Mouse (Mus musculus): ENCODE results near the gene Osbpl10. TPM values are rescaled to one million over a fixed set of nuclear protein-coding genes. Genes with fewer than 3 reads are reported as not detected.
A peak's percentile ranks its signal among the peaks of the same experiment; 100 is the strongest.

Osbpl10 gene
- polyA plus RNA-seq, 1 experiment from 2014 or later: 1.6 TPM

GRCm38 (mm10) chr9:115055041-115055830, 76.9 kb downstream of the Osbpl10 start:
- Histone ChIP-seq H3K4me2 (ENCODE audit: low read length) (no peak overlapping the region), H3K4me1 (replicated peaks; ENCODE audit: control insufficient read depth, insufficient read depth, low read length) (peaks cover 17% of the 10 kb centered on the region; the same call in 1 of the 2 replicates), H3K36me3 (ENCODE audit: control insufficient read depth, insufficient read depth, low read length) (no peaks in the 10 kb centered on the region), H3K4me3 (ENCODE audit: low read depth, low read length) (no peak overlapping the region), H3K9ac (ENCODE audit: low read length) (no peak overlapping the region), H3K27ac (ENCODE audit: low read depth) (no peak overlapping the region), H3K9me3 (ENCODE audit: control insufficient read depth, low read length) (no peaks in the 10 kb centered on the region), H3K27me3 (replicated peaks; ENCODE audit: control insufficient read depth, insufficient read depth, low read length) (no peaks in the 10 kb centered on the region)
- WGBS: 82% methylated on average over 8 of the region's 8 CpGs
- DNase-seq (ENCODE audit: low spot score): no peak
- ATAC-seq (replicated peaks; ENCODE audit: low FRiP score, low TSS enrichment, low read depth): no peak

- Histone ChIP-seq H3K4me1 (replicated peaks; ENCODE audit: control insufficient read depth, insufficient read depth, low read length) (peaks cover 15% of the 10 kb centered on the region; the same call in 1 of the 2 replicates), H3K4me3 (ENCODE audit: low read depth, low read length) (no peak overlapping the region), H3K9ac (ENCODE audit: low read length) (no peak overlapping the region), H3K27me3 (replicated peaks; ENCODE audit: control insufficient read depth, insufficient read depth, low read length) (no peaks in the 10 kb centered on the region), H3K9me3 (ENCODE audit: control insufficient read depth, low read length) (no peaks in the 10 kb centered on the region), H3K36me3 (ENCODE audit: control insufficient read depth, insufficient read depth, low read length) (no peaks in the 10 kb centered on the region), H3K4me2 (ENCODE audit: low read length) (no peak overlapping the region), H3K27ac (ENCODE audit: low read depth) (0 out of 2 replicates have a peak overlapping the region, but pooled peaks have one; percentile 11)
- ATAC-seq (replicated peaks; ENCODE audit: low FRiP score, low TSS enrichment, low read depth) (no peak), DNase-seq (ENCODE audit: low spot score) (no peak)
- 22% methylated on average over 5 of the region's 5 CpGs for WGBS
Measured at GRCm38 (mm10) chr9:115058806-115059205, 80.4 kb downstream of the Osbpl10 start.

GRCm38 (mm10) chr9:115064834-115065233, 86.5 kb downstream of the Osbpl10 start:
- no peak overlapping the region for H3K27ac ChIP-seq (ENCODE audit: low read depth)
- no peak overlapping the region for H3K4me2 ChIP-seq (ENCODE audit: low read length)
- H3K36me3 ChIP-seq (ENCODE audit: control insufficient read depth, insufficient read depth, low read length): no peaks in the 10 kb centered on the region
- 100% methylated on average over 1 of the region's 1 CpGs for WGBS
- no peak overlapping the region for H3K4me3 ChIP-seq (ENCODE audit: low read depth, low read length)
- 0 out of 2 replicates have a peak, but pooled peaks cover 3% of the 10 kb centered on the region for H3K9me3 ChIP-seq (ENCODE audit: control insufficient read depth, low read length)
- no peaks in the 10 kb centered on the region for H3K4me1 ChIP-seq (replicated peaks; ENCODE audit: control insufficient read depth, insufficient read depth, low read length)
- no peak for ATAC-seq (replicated peaks; ENCODE audit: low FRiP score, low TSS enrichment, low read depth)
- no peaks in the 10 kb centered on the region for H3K27me3 ChIP-seq (replicated peaks; ENCODE audit: control insufficient read depth, insufficient read depth, low read length)
- H3K9ac ChIP-seq (ENCODE audit: low read length): no peak overlapping the region
- DNase-seq (ENCODE audit: low spot score): no peak

- no peak overlapping the region for H3K4me3 ChIP-seq (ENCODE audit: low read depth, low read length)
- WGBS: 66% methylated on average over 9 of the region's 9 CpGs
Measured at GRCm38 (mm10) chr9:115067071-115067470, 88.7 kb downstream of the Osbpl10 start.

GRCm38 (mm10) chr9:115075191-115075590, 96.8 kb downstream of the Osbpl10 start:
- DNase-seq (ENCODE audit: low spot score) (no peak), ATAC-seq (replicated peaks; ENCODE audit: low FRiP score, low TSS enrichment, low read depth) (no peak)
- H3K27me3 ChIP-seq (replicated peaks; ENCODE audit: control insufficient read depth, insufficient read depth, low read length): no peaks in the 10 kb centered on the region
- WGBS: 90% methylated on average over 4 of the region's 4 CpGs
- peaks cover 6% of the 10 kb centered on the region; the same call in 1 of the 2 replicates for H3K9me3 ChIP-seq (ENCODE audit: control insufficient read depth, low read length)
- H3K4me2 ChIP-seq (ENCODE audit: low read length): no peak overlapping the region
- no peak overlapping the region for H3K9ac ChIP-seq (ENCODE audit: low read length)
- H3K4me1 ChIP-seq (replicated peaks; ENCODE audit: control insufficient read depth, insufficient read depth, low read length): no peaks in the 10 kb centered on the region
- no peak overlapping the region for H3K4me3 ChIP-seq (ENCODE audit: low read depth, low read length)
- H3K27ac ChIP-seq (ENCODE audit: low read depth): no peak overlapping the region
- H3K36me3 ChIP-seq (ENCODE audit: control insufficient read depth, insufficient read depth, low read length): no peaks in the 10 kb centered on the region

More at GRCm38 (mm10) chr9:115067071-115067470, 88.7 kb downstream of the Osbpl10 start:
- no peak overlapping the region for H3K9ac ChIP-seq (ENCODE audit: low read length)
- H3K4me1 ChIP-seq (replicated peaks; ENCODE audit: control insufficient read depth, insufficient read depth, low read length): no peaks in the 10 kb centered on the region
- H3K9me3 ChIP-seq (ENCODE audit: control insufficient read depth, low read length): 0 out of 2 replicates have a peak, but pooled peaks cover 3% of the 10 kb centered on the region
- no peak overlapping the region for H3K27ac ChIP-seq (ENCODE audit: low read depth)
- H3K36me3 ChIP-seq (ENCODE audit: control insufficient read depth, insufficient read depth, low read length): no peaks in the 10 kb centered on the region
- no peaks in the 10 kb centered on the region for H3K27me3 ChIP-seq (replicated peaks; ENCODE audit: control insufficient read depth, insufficient read depth, low read length)
- no peak overlapping the region for H3K4me2 ChIP-seq (ENCODE audit: low read length)
- DNase-seq (ENCODE audit: low spot score) (no peak), ATAC-seq (replicated peaks; ENCODE audit: low FRiP score, low TSS enrichment, low read depth) (no peak)

GRCm38 (mm10) chr9:115088295-115088993, 110.1 kb downstream of the Osbpl10 start:
- peaks cover 7% of the 10 kb centered on the region; the same call in 1 of the 2 replicates for H3K9me3 ChIP-seq (ENCODE audit: control insufficient read depth, low read length)
- 26% methylated on average over 17 of the region's 17 CpGs for WGBS
- no peaks in the 10 kb centered on the region for H3K36me3 ChIP-seq (ENCODE audit: control insufficient read depth, insufficient read depth, low read length)
- H3K27me3 ChIP-seq (replicated peaks; ENCODE audit: control insufficient read depth, insufficient read depth, low read length): no peaks in the 10 kb centered on the region
- peak overlapping the region; percentile 20; the same call in 1 of the 2 replicates for H3K4me2 ChIP-seq (ENCODE audit: low read length)
- no peaks in the 10 kb centered on the region for H3K4me1 ChIP-seq (replicated peaks; ENCODE audit: control insufficient read depth, insufficient read depth, low read length)
- no peak overlapping the region for H3K9ac ChIP-seq (ENCODE audit: low read length)
- ATAC-seq (replicated peaks; ENCODE audit: low FRiP score, low TSS enrichment, low read depth) (peak; percentile 94), DNase-seq (ENCODE audit: low spot score) (peak; percentile 79)
- H3K4me3 ChIP-seq (ENCODE audit: low read depth, low read length): no peak overlapping the region
- 0 out of 2 replicates have a peak overlapping the region, but pooled peaks have one; percentile 8 for H3K27ac ChIP-seq (ENCODE audit: low read depth)

DNA sequence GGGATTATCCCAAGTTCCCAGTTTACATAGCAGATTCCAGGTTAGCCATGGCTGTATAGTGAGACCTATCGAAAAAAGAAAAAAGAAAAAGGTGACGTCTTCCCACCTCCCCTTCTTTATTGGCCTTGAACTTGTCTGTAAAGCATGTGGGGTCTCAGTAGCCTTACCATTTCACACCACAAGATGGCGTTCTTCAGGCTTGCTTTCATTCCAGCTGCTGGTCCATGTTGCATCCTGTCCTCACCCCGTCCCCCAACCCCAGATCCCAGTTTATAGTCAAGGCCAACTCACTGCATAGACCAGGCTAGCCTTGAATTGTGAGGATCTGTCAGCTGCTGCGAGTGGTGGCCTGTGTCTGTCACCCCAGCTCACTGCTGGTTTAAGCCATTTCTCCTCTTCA, 111.3 kb downstream of the Osbpl10 start:
- Histone ChIP-seq H3K36me3 (ENCODE audit: control insufficient read depth, insufficient read depth, low read length) (no peaks in the 10 kb centered on the region), H3K9ac (ENCODE audit: low read length) (no peak overlapping the region), H3K4me1 (replicated peaks; ENCODE audit: control insufficient read depth, insufficient read depth, low read length) (no peaks in the 10 kb centered on the region), H3K27me3 (replicated peaks; ENCODE audit: control insufficient read depth, insufficient read depth, low read length) (no peaks in the 10 kb centered on the region), H3K9me3 (ENCODE audit: control insufficient read depth, low read length) (peaks cover 7% of the 10 kb centered on the region; the same call in 1 of the 2 replicates), H3K27ac (ENCODE audit: low read depth) (no peak overlapping the region), H3K4me3 (ENCODE audit: low read depth, low read length) (no peak overlapping the region), H3K4me2 (ENCODE audit: low read length) (no peak overlapping the region)
- WGBS: 84% methylated on average over 5 of the region's 5 CpGs
- ATAC-seq (replicated peaks; ENCODE audit: low FRiP score, low TSS enrichment, low read depth): no peak
- no peak for DNase-seq (ENCODE audit: low spot score)

GRCm38 (mm10) chr9:115096481-115096880, 118.1 kb downstream of the Osbpl10 start:
- no peak overlapping the region for H3K4me3 ChIP-seq (ENCODE audit: low read depth, low read length)
- H3K27me3 ChIP-seq (replicated peaks; ENCODE audit: control insufficient read depth, insufficient read depth, low read length): no peaks in the 10 kb centered on the region
- 0 out of 2 replicates have a peak, but pooled peaks cover 4% of the 10 kb centered on the region for H3K9me3 ChIP-seq (ENCODE audit: control insufficient read depth, low read length)
- H3K36me3 ChIP-seq (ENCODE audit: control insufficient read depth, insufficient read depth, low read length): no peaks in the 10 kb centered on the region
- no peaks in the 10 kb centered on the region; the same call in 1 of the 2 replicates for H3K4me1 ChIP-seq (replicated peaks; ENCODE audit: control insufficient read depth, insufficient read depth, low read length)
- no peak overlapping the region for H3K27ac ChIP-seq (ENCODE audit: low read depth)
- DNase-seq (ENCODE audit: low spot score) (peak; percentile 65), ATAC-seq (replicated peaks; ENCODE audit: low FRiP score, low TSS enrichment, low read depth) (no peak)
- 30% methylated on average over 10 of the region's 10 CpGs for WGBS
- no peak overlapping the region for H3K9ac ChIP-seq (ENCODE audit: low read length)
- H3K4me2 ChIP-seq (ENCODE audit: low read length): peak overlapping the region; percentile 39
